Mouse (Mus musculus) gastrocnemius, adult 18-20 months (tissue): ENCODE data around the gene Slc7a9. TPM values are rescaled to one million over a fixed set of nuclear protein-coding genes. Genes with fewer than 3 reads are reported as not detected.

Experiments
- total RNA-seq, 2 experiments: library from RNA; stranded (reverse); gene quantifications; 2 replicates each; pipeline ENCODE4 v1.2.3; 2021

Gene Slc7a9
- total RNA-seq, 2 experiments from 2014 or later: not detected

Other genes with a start within 250 kb of the Slc7a9 start
- gene Lrp3, start 233.3 kb upstream of the Slc7a9 start, total RNA-seq: 1 to 10 TPM; 5.8 to 6.1 TPM
- gene Gpatch1, start 130.4 kb upstream of the Slc7a9 start, total RNA-seq: 1 to 10 TPM; 7.0 to 7.6 TPM
- 1 to 10 TPM; 2.4 to 4.2 TPM for gene Rhpn2, start 114.6 kb upstream of the Slc7a9 start, total RNA-seq
- gene Faap24, start 52.0 kb upstream of the Slc7a9 start, total RNA-seq: 1 to 10 TPM in 1 of 2 experiments, under 1 TPM in 1; 0.97 to 1.1 TPM
- 1 to 10 TPM; 4.6 to 5.6 TPM for gene Cep89, start 51.8 kb upstream of the Slc7a9 start, total RNA-seq
- not detected for gene Tdrd12, start 88.9 kb downstream of the Slc7a9 start, total RNA-seq
- gene Nudt19, start 107.5 kb downstream of the Slc7a9 start, total RNA-seq: 10 to 100 TPM; 47.9 to 52.6 TPM
- gene Rgs9bp, start 136.8 kb downstream of the Slc7a9 start, total RNA-seq: under 1 TPM in 1 of 2 experiments, not detected in 1; 0.11 TPM
- gene Ankrd27, start 137.4 kb downstream of the Slc7a9 start, total RNA-seq: 10 to 100 TPM; 12.3 to 15.5 TPM
- gene Pdcd5, start 198.7 kb downstream of the Slc7a9 start, total RNA-seq: 100 to 1,000 TPM; 148 to 149 TPM